In the genomic region with DNA sequence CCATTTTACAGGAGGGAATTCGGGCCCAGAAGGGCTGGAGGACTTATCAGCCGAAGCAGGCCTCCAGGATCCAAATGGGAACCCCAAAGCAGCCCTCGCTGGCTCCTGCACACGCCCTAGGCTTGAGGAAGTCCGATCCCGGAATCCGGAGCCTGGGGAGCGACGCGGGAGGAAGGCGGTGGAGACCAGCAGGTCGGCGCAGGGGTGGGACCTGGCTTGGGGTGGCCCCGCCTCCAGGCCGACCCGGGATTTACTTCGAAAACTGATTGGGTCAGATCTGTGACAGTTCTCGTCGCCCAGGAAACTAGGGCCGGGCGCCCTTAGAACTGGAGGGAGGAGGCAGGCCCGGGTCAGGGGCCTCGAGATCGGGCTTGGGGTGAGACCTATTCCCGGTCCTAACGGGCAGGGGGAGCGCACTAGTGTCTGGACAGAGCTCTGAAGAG, we compare ENCODE assay signal across 8 mouse cellular contexts. TPM values are rescaled to one million over a fixed set of nuclear protein-coding genes. Genes with fewer than 3 reads are reported as not detected.
A peak's percentile ranks its signal among the peaks of the same experiment; 100 is the strongest.
DNase-seq lines count a peak whose midpoint lies in the region; ATAC-seq lines count a peak whose summit lies in the region.

A gene (minus strand): TSS at position 232 of the 443 bp plus-strand sequence.

- peak within 1 kb of the TSS; percentile 94 for H3K27ac ChIP-seq in hindbrain, embryonic 12.5 days

- peak within 1 kb of the TSS; percentile 90 for H3K9ac ChIP-seq in hindbrain, embryonic 12.5 days

- peak within 1 kb of the TSS; percentile 99 for H3K4me2 ChIP-seq in hindbrain, embryonic 12.5 days (replicated peaks)

- peak; percentile 84 for ATAC-seq in hindbrain, embryonic 12.5 days (ENCODE audit: low FRiP score)

- H3K4me1 ChIP-seq in hindbrain, embryonic 12.5 days = peaks cover 33% of the 10 kb centered on the region

- peak within 1 kb of the TSS; percentile 85 for H3K4me3 ChIP-seq in hindbrain, embryonic 12.5 days

- H3K9me3 ChIP-seq in hindbrain, embryonic 12.5 days (replicated peaks) = no peaks in the 10 kb centered on the region

- no peaks in the 10 kb centered on the region for H3K36me3 ChIP-seq in hindbrain, embryonic 12.5 days

- peak; percentile 98 for DNase-seq in Muller cell, postnatal 12 days (ENCODE audit: inconsistent ontology term)
- DNase-seq in cerebellum, adult 9-11 months = peak; percentile 95
- peak; percentile 90 to 92 for DNase-seq in frontal cortex, postnatal 10 days (ENCODE audit: low spot score in 2 of 2)
- DNase-seq in layer of hippocampus, postnatal 25 days (ENCODE audit: extremely low spot score in 1 of 2, low spot score in 1 of 2) = peak; percentile 73 to 90
- DNase-seq in lung, postnatal 25 days (ENCODE audit: low spot score) = peak; percentile 98
- peak; percentile 93 for DNase-seq in retina, embryonic 14.5 days (ENCODE audit: low spot score)
- DNase-seq in thymus, postnatal 4 days = peak; percentile 94

- peaks cover 2% of the 10 kb centered on the region; the same call in 1 of the 2 replicates for H3K27me3 ChIP-seq in hindbrain, embryonic 12.5 days

- WGBS in hindbrain, embryonic 12.5 days = under 1% methylated on average over 27 of the region's 27 CpGs

RNA-seq across cellular contexts. Expression of the gene that starts here (rescaled TPM):
- polyA plus RNA-seq in hindbrain, embryonic 12.5 days (2016; fragmentation: Nextera tagmentation; extraction: Ambion mirVana) = 40.6 and 47.6 TPM in 2 replicates
- total RNA-seq in layer of hippocampus, postnatal 25 days (2021) = 100 to 1,000 TPM; 103 to 106 TPM

Comparison
In these comparisons a context has a peak if more than half of its experiments do, and no peak if none do; other contexts are left out.
1. Peak in every context shown above with its lines: DNase-seq, ATAC-seq, H3K4me3 ChIP-seq and H3K27ac ChIP-seq.